Mouse (Mus musculus): ENCODE data around the gene Zfp462. TPM values are rescaled to one million over a fixed set of nuclear protein-coding genes. Genes with fewer than 3 reads are reported as not detected.

Zfp462 gene
- total RNA-seq, 2 experiments from 2014 or later: 20.9 to 27.4 TPM

DNA sequence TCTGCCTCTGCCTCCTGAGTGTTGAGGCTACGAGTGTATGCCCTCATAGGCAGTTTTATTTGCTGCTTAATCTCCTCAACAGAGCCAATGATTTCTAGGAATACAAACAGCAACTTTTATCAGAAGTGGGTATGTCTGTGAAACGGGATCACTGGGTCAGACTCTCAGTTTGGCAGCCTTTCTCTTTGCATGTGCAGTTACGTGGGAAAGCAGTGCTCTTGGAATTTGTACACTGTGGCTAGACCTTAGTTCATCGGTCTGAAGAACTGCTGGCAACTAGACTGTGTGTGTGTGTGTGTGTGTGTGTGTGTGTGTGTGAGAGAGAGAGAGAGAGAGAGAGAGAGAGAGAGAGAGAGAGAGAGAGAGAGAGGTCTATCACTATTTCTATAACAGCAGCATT lies 15.9 kb downstream of the Zfp462 start:
- Histone ChIP-seq H3K4me3 (no peak overlapping the region), H3K27ac (0 out of 2 replicates have a peak overlapping the region, but pooled peaks have one; percentile 28)
- intact Hi-C loops (cut with DNase I): no loop called here
- no peak for TF ChIP-seq CTCF (IDR thresholded peaks at IDR 0.05)
- DNase-seq: no peak

DNA sequence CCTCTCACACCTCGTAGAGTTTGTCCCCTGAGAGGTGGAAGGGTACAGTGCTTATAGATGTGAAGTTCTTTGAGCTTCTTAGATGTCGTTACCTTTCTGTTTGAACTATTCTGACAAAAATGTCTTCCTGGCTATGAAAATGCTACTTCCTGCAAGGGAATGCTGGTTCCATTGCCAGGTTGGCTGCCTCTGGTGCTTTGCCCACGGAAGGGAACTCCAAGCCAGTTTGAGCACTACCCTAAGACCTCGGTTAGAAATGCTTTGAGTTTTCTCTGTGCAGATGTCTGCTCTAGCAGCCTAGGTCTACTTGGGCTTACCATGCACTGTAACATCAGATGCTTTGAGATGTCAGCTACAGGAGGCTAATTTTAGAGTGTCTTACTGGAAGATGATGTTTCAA lies 17.3 kb downstream of the Zfp462 start:
- no peak for TF ChIP-seq CTCF (IDR thresholded peaks at IDR 0.05)
- intact Hi-C loops (cut with DNase I): no loop called here
- H3K27ac ChIP-seq: peak overlapping the region; percentile 77

DNA sequence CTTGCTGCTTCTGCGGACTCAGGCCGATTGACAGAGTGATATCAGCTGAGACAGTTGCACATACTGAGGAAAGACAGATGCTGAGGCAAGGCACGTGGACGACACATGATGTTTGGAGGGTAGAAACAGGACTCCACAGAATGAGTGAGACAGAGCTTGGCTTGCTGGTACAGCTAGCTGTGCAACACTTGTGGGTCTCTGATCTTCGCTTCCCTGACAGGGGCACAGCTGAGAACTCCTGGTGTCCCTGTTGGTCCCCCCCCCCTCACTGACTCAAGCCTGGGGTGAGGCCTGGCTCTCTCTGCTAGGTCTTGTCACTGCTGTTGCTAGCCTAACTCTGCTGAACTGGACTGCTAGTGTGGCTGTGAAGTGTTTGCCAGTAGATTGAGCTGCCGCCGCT lies 18.7 kb downstream of the Zfp462 start:
- DNase-seq: no peak
- no peak overlapping the region; the same call in 1 of the 2 replicates for H3K27ac ChIP-seq
- intact Hi-C loops (cut with DNase I): no loop called here
- TF ChIP-seq CTCF (IDR thresholded peaks at IDR 0.05): no peak
- no peak overlapping the region for H3K4me3 ChIP-seq

More for the DNA sequence above, 17.3 kb downstream of the Zfp462 start:
- no peak for DNase-seq
- H3K4me3 ChIP-seq: no peak overlapping the region; the same call in 1 of the 2 replicates

DNA sequence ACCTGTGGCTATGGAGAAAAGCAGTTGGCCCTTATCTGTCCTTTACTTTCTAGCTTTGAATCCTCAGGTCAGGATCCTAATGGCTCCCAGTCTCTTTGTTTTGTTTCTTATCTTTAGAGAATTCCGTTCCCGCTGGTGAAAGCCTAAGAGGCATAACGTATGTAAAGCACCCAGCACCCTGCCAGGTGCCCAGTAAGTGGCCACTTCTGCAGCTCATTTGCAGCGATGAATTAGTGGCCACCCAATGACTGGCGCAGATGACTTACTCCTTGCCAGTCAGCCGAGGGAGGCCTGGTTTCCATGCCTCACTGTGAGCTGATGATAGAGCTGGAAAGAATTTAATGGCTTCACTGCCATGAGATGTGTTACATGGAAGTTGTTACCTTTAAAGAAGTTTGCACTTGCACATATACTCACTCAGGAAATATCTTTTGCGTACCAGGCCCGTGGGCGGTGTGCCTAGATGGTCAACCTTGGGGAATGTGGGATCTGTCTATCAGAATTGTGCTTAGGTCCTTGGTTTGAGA lies 20.4 kb downstream of the Zfp462 start:
- DNase-seq: no peak
- intact Hi-C loops (cut with DNase I): loop anchor here (5.0 kb wide), 1 partner anchor 37 kb away; no protein-coding TSS in a partner anchor
- no peak overlapping the region for H3K4me3 ChIP-seq
- TF ChIP-seq CTCF (IDR thresholded peaks at IDR 0.05): no peak
- H3K27ac ChIP-seq: peak overlapping the region; percentile 84; the same call in 1 of the 2 replicates

DNA sequence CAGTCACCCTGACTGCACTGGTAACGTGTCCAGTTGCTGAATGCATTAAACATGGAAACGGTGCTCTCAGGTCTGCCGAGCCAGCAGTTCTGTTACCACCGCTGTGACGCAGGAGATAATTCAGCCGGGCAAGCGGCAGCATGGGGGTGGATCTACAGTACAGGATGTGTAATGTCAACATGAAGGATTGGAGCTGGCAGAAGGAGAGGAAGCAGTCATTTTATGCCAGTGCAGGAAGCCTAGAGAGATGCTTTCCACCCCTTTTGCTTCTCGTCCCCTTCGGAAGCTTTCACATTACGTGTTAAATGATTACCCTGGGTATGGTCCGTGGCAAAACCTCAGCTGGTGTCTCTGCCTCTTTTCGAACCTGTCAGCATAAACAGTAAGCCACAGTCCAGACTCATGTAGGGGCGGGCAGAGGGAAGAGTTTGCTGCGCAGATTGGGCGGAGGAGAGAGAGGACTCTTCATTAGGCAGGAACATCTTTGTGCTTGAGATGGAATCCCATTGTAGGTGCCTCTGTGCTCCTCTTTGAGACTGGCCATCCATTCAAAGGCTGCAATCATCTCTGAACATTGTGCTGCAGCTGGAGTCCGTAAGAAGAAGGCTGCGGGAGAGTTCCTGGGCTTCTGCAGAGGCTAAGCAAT lies 21.4 kb downstream of the Zfp462 start:
- H3K4me3 ChIP-seq: peak overlapping the region; percentile 54
- DNase-seq: peak; percentile 58
- no peak for TF ChIP-seq CTCF (IDR thresholded peaks at IDR 0.05)
- H3K27ac ChIP-seq: peak overlapping the region; percentile 84
- intact Hi-C loops (cut with DNase I): loop anchor here (5.0 kb wide), 1 partner anchor 36 kb away; no protein-coding TSS in a partner anchor

DNA sequence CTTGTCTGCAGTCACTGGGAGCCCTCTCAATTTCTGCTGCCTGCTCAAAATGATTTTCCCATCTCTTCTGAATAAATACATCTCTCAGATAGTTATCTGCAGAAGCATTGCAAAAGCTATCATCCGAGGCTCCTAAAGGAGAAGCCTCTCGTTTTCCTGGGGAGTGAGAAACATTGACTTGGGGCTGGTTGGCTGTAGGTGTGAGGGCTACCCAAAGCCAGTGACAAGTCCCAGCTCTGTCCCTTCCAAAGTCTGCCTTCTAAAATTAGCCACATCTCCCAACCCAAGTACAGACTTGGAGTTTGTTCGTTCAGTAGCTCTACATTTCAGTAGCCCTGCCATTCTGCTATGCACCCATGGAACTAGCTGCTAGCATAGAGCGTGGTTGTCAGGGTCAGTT lies 22.3 kb downstream of the Zfp462 start:
- H3K4me3 ChIP-seq: peak overlapping the region; percentile 54; the same call in 1 of the 2 replicates
- no peak for TF ChIP-seq CTCF (IDR thresholded peaks at IDR 0.05)
- peak overlapping the region; percentile 84 for H3K27ac ChIP-seq
- intact Hi-C loops (cut with DNase I): loop anchor here (5.0 kb wide), 1 partner anchor 35 kb away; no protein-coding TSS in a partner anchor
- DNase-seq: no peak

DNA sequence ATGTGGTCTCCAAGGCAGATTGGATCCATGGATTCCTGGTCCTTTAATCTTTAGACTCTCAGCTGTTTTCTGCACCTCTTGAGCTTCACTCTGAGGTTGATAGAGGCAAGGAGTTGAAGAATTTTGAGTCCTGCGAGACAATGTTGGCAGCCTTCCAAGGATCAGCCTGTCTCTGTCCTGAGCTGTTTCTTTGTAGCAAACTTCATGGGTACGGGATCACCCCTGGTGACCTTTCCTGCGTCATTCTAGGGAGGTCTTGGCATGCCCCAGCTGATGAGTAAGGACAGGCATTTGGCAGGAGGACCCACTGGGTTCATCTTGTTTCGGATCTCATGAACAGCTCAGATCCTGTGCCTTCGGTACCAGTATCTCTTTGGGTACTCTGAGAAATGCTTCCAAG lies 22.9 kb downstream of the Zfp462 start:
- intact Hi-C loops (cut with DNase I): loop anchor here (5.0 kb wide), 1 partner anchor 35 kb away; no protein-coding TSS in a partner anchor
- H3K27ac ChIP-seq: peak overlapping the region; percentile 84
- DNase-seq: peak; percentile 65
- H3K4me3 ChIP-seq: peak overlapping the region; percentile 0; the same call in 1 of the 2 replicates
- TF ChIP-seq CTCF (IDR thresholded peaks at IDR 0.05): no peak

DNA sequence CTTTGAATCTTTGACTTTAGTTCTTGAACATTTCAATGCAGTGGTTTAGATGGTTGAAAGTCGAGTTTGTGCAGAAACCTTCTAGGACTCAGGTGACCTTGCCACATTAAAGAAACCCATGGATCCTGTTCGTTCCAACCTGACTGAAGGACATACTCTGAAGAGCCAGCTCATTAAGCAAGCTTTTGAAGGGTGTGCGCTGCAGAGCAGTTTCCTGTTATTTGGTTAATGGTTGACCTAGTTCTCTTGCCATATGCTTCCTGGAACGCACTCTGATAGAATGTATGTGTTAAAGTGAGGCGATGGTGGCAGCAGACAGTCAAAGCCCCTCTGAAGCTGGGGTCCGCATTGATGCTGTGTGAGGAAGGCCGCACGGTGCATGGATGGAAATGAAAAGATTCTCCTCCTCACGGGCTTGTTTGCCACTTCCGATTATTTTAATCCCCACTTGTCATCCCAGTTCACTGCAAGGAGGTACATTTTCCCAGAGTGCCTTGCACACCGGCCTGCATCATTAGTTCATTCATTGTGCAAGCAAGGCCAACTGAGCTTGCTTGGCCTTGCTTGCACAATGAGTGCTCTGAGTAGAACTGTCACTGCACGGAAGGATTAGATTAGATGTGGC lies 24.9 kb downstream of the Zfp462 start:
- Histone ChIP-seq H3K27ac (no peak overlapping the region), H3K4me3 (no peak overlapping the region)
- no peak for DNase-seq
- intact Hi-C loops (cut with DNase I): loop anchor here (5.0 kb wide), 1 partner anchor 33 kb away; no protein-coding TSS in a partner anchor
- TF ChIP-seq CTCF (IDR thresholded peaks at IDR 0.05): no peak

DNA sequence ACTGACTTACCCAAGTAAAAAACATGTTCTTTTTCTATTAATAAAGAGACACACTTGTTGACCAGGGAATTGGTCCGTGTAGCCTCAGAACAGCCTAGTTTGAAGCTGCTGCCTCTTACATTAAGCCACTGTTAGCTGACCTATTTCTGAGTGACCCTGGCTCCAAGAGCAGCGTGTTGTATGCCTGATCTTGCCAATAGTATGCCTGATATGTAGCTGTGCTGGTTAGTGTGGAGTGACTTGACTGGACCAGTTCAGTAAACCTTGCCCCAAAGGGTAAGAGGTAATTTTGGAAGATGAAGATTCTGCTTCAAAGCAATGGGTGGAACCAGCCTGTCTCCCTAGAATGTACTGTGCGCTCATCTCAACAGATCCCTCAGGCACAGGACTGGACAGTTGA lies 26.5 kb downstream of the Zfp462 start:
- H3K27ac ChIP-seq: peak overlapping the region; percentile 84
- no peak for TF ChIP-seq CTCF (IDR thresholded peaks at IDR 0.05)

DNA sequence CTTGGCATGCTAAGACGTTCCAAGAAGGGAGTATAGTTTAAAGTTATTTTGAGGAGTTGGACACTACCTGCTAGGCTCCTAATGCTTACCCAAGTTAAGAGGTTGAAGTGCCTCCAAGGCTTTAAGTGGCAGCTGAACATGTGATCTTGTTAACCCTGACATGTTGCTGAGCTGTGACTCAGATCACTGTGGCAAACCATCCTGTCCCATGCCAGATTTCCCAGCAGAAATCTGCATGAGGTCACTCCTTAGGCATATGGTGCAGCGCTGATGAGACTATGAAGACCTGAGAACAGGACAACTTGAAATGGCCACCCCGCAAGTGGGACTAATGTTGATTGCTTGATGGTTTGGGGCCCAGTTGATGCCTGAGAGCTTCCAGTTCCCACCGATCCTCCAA lies 27.2 kb downstream of the Zfp462 start:
- peak overlapping the region; percentile 84 for H3K27ac ChIP-seq
- no peak for DNase-seq

More for the DNA sequence above, 26.5 kb downstream of the Zfp462 start:
- intact Hi-C loops (cut with DNase I): no loop called here
- no peak for DNase-seq
- no peak overlapping the region for H3K4me3 ChIP-seq

DNA sequence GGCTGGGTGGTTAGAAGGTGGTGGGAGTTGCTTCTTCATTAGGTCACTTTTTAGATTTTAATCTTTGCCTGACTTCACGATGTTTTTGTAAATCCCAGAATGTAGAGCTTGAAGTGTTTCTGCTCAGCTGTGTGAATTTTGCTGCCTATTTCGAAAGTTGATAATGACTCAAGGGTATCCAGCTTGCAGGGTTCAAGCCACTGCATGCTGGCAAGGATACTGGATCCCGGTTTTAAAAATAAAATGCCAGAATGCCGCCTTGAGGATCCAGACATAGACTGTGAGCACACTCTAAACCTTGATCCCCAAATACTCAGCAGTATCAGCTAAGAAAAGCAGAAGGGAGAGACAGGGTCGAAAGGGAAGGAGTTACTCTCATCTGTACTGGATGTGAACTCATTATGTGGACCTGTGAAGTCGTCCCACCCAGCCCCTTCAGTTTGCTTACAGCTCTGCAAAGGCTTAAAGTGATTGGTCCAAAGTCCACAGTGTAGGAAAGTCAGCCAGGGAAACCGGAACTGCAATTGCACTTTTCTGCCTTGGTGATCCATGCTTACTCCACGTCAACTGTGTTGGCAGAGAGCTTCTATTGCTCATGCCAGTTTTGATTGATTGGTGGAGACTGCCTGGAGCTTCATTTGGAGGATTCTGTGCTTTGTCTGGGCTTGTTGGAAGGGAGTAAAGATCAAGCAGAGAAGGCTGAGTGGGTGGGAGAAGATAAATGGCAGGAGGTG lies 28.1 kb downstream of the Zfp462 start:
- DNase-seq: no peak
- intact Hi-C loops (cut with DNase I): no loop called here
- peak overlapping the region; percentile 84 for H3K27ac ChIP-seq
- peak overlapping the region; percentile 37 for H3K4me3 ChIP-seq
- TF ChIP-seq CTCF (IDR thresholded peaks at IDR 0.05): no peak

More for the DNA sequence above, 27.2 kb downstream of the Zfp462 start:
- no peak overlapping the region for H3K4me3 ChIP-seq
- intact Hi-C loops (cut with DNase I): no loop called here
- TF ChIP-seq CTCF (IDR thresholded peaks at IDR 0.05): no peak

DNA sequence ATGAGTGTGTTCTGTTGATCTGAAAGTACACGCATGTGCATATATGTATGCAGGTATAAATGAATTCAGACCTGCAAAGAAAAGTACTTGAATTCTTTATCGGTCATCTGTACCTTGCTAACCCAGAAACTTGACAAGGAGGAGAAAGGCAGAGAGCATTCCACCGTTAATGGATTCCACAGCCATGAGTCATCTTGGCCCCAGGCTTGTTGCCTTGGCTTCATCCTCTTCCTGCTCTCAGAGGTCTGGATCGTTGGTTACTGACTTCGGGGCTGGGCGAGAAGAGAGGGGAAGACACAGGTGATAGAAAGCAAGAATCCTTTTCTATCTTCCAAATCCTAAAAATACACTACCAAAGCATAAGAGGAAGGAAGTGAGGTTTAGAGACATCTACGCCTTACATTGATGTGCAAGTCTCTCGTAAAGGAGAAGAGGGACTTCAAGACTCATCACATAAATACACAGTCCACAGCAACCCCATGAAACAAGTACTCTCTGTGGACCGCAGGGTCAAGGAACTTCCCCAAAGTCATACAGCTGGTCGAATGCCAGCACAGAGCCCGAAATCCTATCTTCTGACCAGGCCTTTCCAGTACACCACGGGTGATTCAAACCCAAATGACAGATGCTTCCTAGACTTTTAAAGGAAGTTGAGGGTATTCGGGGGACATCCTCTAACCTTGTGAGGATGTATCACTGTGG lies 35.1 kb downstream of the Zfp462 start:
- TF ChIP-seq CTCF (IDR thresholded peaks at IDR 0.05): no peak
- intact Hi-C loops (cut with DNase I): no loop called here
- DNase-seq: peak; percentile 82
- H3K4me3 ChIP-seq: peak overlapping the region; percentile 25
- peak overlapping the region; percentile 64 for H3K27ac ChIP-seq

Measured in gastrocnemius, adult 2 months (tissue).